Mouse (Mus musculus): ENCODE data around the gene Vmn1r125. TPM values are rescaled to one million over a fixed set of nuclear protein-coding genes. Genes with fewer than 3 reads are reported as not detected.

Vmn1r125 gene
- not detected in 2 replicates for polyA plus RNA-seq (2012; ENCODE audit: low replicate concordance)

DNA sequence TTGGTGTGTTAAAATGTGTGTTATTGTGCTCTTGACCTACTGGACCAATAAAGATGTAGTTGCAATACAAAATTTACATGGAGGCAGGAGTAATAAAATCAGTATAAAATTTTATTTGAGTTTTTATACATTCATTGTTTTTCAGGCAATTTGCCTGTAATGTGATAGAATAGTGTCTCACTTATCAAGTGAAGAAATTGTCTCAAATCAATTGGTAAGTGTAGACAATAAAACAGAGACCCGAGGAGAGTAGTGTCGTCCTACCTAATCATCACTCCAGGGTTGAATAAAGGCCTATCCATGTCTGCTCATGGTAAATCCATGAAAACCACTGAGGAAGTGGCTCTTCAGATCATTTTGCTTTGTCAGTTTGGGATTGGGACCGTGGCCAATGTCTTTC, at the start of gene Vmn1r125:
Gene Vmn1r125, plus strand, starts transcription at position 301 of the 400 bp plus-strand sequence.

GRCm38 (mm10) chr7:21260517-21260916, 11.5 kb upstream of the Vmn1r125 start, which contains the start of gene Vmn1r124:
Gene Vmn1r124, minus strand, starts transcription at chr7:21260617.

DNA sequence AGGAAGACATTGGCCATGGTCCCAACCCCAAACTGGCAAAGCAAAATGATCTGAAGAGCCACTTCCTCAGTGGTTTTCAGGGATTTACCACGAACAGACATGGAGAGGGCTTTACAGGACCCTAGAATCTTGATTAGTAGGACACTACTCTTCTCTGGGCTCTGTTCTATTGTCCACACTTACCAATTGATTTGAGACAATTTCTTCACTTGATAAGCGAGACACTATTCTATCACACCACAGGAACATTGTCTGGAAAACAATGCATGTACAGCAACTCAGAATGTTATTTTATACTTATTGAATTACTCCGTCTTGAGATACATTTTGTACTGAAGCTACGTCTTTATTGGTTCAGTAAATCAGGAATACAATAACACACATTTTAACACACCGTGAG, 29.4 kb downstream of the Vmn1r125 start, which contains the start of gene Vmn1r126:
Gene Vmn1r126, minus strand, starts transcription at position 101 of the 400 bp plus-strand sequence.

GRCm38 (mm10) chr7:21319761-21320160, 47.8 kb downstream of the Vmn1r125 start, which contains the start of gene Vmn1r127:
Gene Vmn1r127, minus strand, starts transcription at chr7:21319861.

Other genes starting within 250 kb of the Vmn1r125 start
- gene Vmn1r120, start 218.4 kb upstream of the Vmn1r125 start, polyA plus RNA-seq (2012; ENCODE audit: low replicate concordance), result not detected in 2 replicates
- gene Vmn1r121, start 173.7 kb upstream of the Vmn1r125 start, polyA plus RNA-seq (2012; ENCODE audit: low replicate concordance), result not detected in 2 replicates
- gene Vmn1r122, start 138.1 kb upstream of the Vmn1r125 start, polyA plus RNA-seq (2012; ENCODE audit: low replicate concordance), result not detected in 2 replicates
- not detected in 2 replicates for gene Vmn1r123, start 110.0 kb upstream of the Vmn1r125 start, polyA plus RNA-seq (2012; ENCODE audit: low replicate concordance)
- gene Gm5157, start 81.8 kb upstream of the Vmn1r125 start, polyA plus RNA-seq (2012; ENCODE audit: low replicate concordance), result not detected in 2 replicates
- not detected in 2 replicates for gene Vmn1r124, start 11.6 kb upstream of the Vmn1r125 start, polyA plus RNA-seq (2012; ENCODE audit: low replicate concordance)
- not detected in 2 replicates for gene Vmn1r126, start 29.3 kb downstream of the Vmn1r125 start, polyA plus RNA-seq (2012; ENCODE audit: low replicate concordance)
- gene Vmn1r127, start 47.7 kb downstream of the Vmn1r125 start, polyA plus RNA-seq (2012; ENCODE audit: low replicate concordance), result not detected in 2 replicates
- gene Vmn1r128, start 77.2 kb downstream of the Vmn1r125 start, polyA plus RNA-seq (2012; ENCODE audit: low replicate concordance), result not detected in 2 replicates
- not detected in 2 replicates for gene Vmn1r129, start 89.1 kb downstream of the Vmn1r125 start, polyA plus RNA-seq (2012; ENCODE audit: low replicate concordance)
- gene Gm6882, start 160.6 kb downstream of the Vmn1r125 start, polyA plus RNA-seq (2012; ENCODE audit: low replicate concordance), result not detected in 2 replicates
- not detected in 2 replicates for gene Vmn1r130, start 239.6 kb downstream of the Vmn1r125 start, polyA plus RNA-seq (2012; ENCODE audit: low replicate concordance)

Measured in leukemia stem cell, adult 10-12 weeks (primary cell).